Mouse (Mus musculus) E14TG2a.4 (cell line): ENCODE data around the gene Olfr1042.
"Not testable (repeated sequence)": the region's sequence is repeated elsewhere in the genome, so short reads cannot be mapped to it uniquely, and the experiment has no call there.

Experiments
- H3K27me3 ChIP-seq: 2 replicates; pipeline ENCODE4 v1.6.1; 2014; ENCODE audit warnings: low read length, control low read depth; ENCODE audit not compliant: insufficient read depth
- H3K36me3 ChIP-seq: 2 replicates; pipeline ENCODE4 v1.6.1; 2014; ENCODE audit warnings: low read length, control low read depth; ENCODE audit not compliant: insufficient read depth
- H3K4me1 ChIP-seq: replicated peaks from 2 replicates; pipeline ENCODE4 v1.6.1; 2014; ENCODE audit warnings: low read depth, low read length, control low read depth
- H3K4me3 ChIP-seq: replicated peaks from 2 replicates; pipeline ENCODE4 v1.5.1; 2014; ENCODE audit warnings: mild to moderate bottlenecking, low read length
- H3K9me3 ChIP-seq: 2 replicates; pipeline ENCODE4 v1.6.1; 2014; ENCODE audit warnings: low read length, control low read depth
- CTCF ChIP-seq: conservative IDR thresholded peaks from 2 replicates; pipeline ENCODE4 v1.5.1; 2014; ENCODE audit warnings: low read length
- NANOG ChIP-seq: IDR thresholded peaks from 2 replicates; pipeline ENCODE4 v1.6.1; 2014; ENCODE audit warnings: borderline replicate concordance, low read length, mixed read lengths
- POU5F1 ChIP-seq: IDR thresholded peaks from 2 replicates; pipeline ENCODE4 v1.6.1; 2014; ENCODE audit warnings: low read length, borderline replicate concordance

Gene Olfr1042

GRCm38 (mm10) chr2:86161738-86162137, at the start of gene Olfr1042:
Gene Olfr1042 (minus strand): TSS chr2:86161838.
- Histone ChIP-seq H3K4me1 (no peaks in the 10 kb centered on the region), H3K27me3 (no peaks in the 10 kb centered on the region), H3K4me3 (no peak within 1 kb of the TSS), H3K9me3 (no peaks in the 10 kb centered on the region), H3K36me3 (no peaks in the 10 kb centered on the region)
- TF ChIP-seq NANOG (no peak), CTCF (no peak), POU5F1 (no peak)

DNA sequence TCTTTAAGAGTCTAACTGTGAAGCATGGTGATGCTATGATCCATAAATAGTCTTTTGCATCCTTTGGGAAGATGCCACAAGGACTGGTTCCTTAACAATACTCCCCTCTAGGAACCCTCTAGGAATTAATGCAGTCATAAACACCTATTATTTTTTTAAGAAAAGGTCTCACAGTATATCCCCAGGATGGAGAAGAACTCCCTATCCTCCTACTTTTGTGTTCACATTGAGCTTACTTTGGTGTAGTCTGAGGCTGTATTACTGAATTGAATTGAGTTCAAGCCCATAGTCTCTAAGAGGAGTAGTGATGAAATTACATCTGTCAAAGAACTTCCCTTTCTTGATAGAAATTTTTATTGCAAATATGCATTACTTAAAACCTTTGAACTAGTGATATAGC, 41.3 kb upstream of the Olfr1042 start, which contains the start of gene Olfr1045:
TSS of gene Olfr1045 (minus strand) at position 101 of the 400 bp plus-strand sequence.
- Histone ChIP-seq H3K27me3 (no peaks in the 10 kb centered on the region), H3K4me3 (no peak within 1 kb of the TSS), H3K9me3 (no peaks in the 10 kb centered on the region), H3K36me3 (no peaks in the 10 kb centered on the region), H3K4me1 (no peaks in the 10 kb centered on the region)
- TF ChIP-seq NANOG (no peak), POU5F1 (no peak), CTCF (no peak)

DNA sequence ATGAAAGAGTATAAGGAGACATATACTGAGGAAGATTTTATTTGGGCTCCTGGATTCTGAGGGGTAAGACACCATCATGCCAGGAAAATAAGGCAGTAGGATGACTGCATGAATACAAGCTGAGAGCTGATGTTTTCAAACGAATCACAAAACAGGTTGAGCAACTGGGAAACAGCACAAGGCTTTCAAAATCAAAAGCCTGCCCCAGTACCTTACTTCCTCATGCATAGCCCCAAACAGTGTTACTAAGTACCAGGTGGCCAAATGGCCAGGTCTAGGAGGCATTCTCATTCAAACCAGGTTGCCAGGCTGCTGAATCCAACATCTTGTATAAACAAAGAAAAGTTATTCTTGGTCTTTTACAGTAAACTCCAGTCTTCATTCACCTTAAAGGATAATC, 34.2 kb upstream of the Olfr1042 start:
- TF ChIP-seq POU5F1 = no peak
- H3K4me3 ChIP-seq = no peak overlapping the region

DNA sequence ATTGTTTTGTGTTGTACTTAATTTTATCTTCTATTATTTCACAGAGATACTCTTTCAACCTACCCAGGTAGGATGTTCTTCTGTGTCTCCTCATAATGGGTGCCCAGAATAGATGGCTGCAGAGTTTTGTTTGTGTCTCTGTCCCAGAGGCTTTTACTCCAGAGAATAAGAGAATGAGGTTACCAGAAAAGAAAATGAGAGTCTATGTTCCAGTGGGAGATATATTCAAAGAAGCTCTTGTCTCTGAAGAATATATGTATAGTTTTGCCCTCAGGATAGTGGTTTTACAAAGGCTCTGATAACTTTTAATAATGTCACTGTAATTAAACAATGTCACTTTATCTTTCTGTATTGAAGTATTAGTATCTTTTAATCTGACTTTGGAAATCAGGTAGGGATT, 23.9 kb upstream of the Olfr1042 start, which contains the start of gene Olfr52:
TSS of gene Olfr52 (minus strand) at position 101 of the 400 bp plus-strand sequence.
- no peak within 1 kb of the TSS for H3K4me3 ChIP-seq
- H3K36me3 ChIP-seq = no peaks in the 10 kb centered on the region
- H3K9me3 ChIP-seq = no peaks in the 10 kb centered on the region
- H3K27me3 ChIP-seq = no peaks in the 10 kb centered on the region
- H3K4me1 ChIP-seq = peaks cover 6% of the 10 kb centered on the region; the same call in 1 of the 2 replicates
- TF ChIP-seq CTCF = no peak
- no peak for TF ChIP-seq POU5F1
- no peak for TF ChIP-seq NANOG

More for the DNA sequence above, 34.2 kb upstream of the Olfr1042 start:
- Histone ChIP-seq H3K9me3 (peaks cover 5% of the 10 kb centered on the region), H3K36me3 (no peaks in the 10 kb centered on the region), H3K27me3 (no peaks in the 10 kb centered on the region), H3K4me1 (no peaks in the 10 kb centered on the region)

DNA sequence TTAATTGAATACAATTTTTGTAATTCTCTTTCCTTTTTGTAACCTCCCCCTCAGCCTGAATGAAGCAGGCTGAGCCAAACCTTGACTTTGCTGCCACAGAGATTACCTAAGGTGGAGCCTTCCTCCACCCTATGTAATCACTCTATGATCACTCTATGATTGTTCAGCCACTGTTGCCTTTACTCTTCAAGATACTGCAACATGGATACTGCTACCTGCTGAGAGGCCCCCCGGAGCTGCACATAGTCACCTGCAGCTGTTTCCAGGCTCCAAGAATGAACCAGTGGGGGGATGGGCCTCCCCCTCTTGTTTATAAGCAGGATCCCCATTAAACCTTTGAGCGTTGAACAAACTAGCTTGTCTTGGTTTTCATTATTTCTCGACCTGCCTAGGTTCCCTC, 18.3 kb upstream of the Olfr1042 start:
- H3K27me3 ChIP-seq = no peaks in the 10 kb centered on the region
- H3K4me3 ChIP-seq = no peak overlapping the region
- peaks cover 20% of the 10 kb centered on the region for H3K4me1 ChIP-seq
- H3K36me3 ChIP-seq = no peaks in the 10 kb centered on the region
- TF ChIP-seq POU5F1 (no peak), NANOG (peak; percentile 74), CTCF (no peak)
- H3K9me3 ChIP-seq = no peaks in the 10 kb centered on the region

GRCm38 (mm10) chr2:86177720-86178119, 16.1 kb upstream of the Olfr1042 start, which contains the start of gene Olfr1044:
Gene Olfr1044 (minus strand): TSS chr2:86177820.
- no peak within 1 kb of the TSS for H3K4me3 ChIP-seq
- TF ChIP-seq POU5F1 (no peak), CTCF (no peak), NANOG (no peak)
- H3K4me1 ChIP-seq = peaks cover 15% of the 10 kb centered on the region
- no peaks in the 10 kb centered on the region for H3K36me3 ChIP-seq
- no peaks in the 10 kb centered on the region for H3K9me3 ChIP-seq
- no peaks in the 10 kb centered on the region for H3K27me3 ChIP-seq

DNA sequence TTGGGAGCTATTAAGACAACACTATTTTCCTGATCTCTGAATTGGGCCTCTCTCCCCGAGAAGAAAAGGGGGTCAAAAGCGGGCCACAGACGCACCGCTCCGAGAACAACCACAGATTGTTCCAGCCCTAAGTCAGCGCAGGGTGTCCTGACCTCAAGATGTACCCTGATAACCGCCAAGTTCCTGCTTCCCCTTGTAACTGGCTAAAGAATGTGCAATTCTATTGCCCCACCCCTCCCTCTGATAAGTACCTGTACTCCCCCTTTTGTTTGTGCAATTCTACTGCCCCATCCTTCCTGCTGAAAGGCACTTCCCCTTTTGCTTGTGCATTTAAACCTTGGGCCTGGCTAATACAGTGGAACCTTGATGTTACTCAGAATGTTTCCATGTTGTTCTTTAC, 13.8 kb upstream of the Olfr1042 start:
- H3K9me3 ChIP-seq, H3K36me3 ChIP-seq, H3K4me3 ChIP-seq, H3K27me3 ChIP-seq: not testable (repeated sequence)
- H3K4me1 ChIP-seq = peaks cover 15% of the 10 kb centered on the region
- 0 out of 2 replicates have a peak, but pooled peaks have one; percentile 16 for TF ChIP-seq NANOG

- H3K27me3 ChIP-seq = no peaks in the 10 kb centered on the region
- H3K4me1 ChIP-seq = no peaks in the 10 kb centered on the region
- no peak for TF ChIP-seq CTCF
- TF ChIP-seq NANOG = no peak
- no peak for TF ChIP-seq POU5F1
- no peaks in the 10 kb centered on the region for H3K9me3 ChIP-seq
- H3K4me3 ChIP-seq = no peak within 1 kb of the TSS
- H3K36me3 ChIP-seq = no peaks in the 10 kb centered on the region
Measured at GRCm38 (mm10) chr2:86167422-86167821, 5.8 kb upstream of the Olfr1042 start, which contains the start of gene Olfr1043. Gene Olfr1043 (minus strand): TSS chr2:86167522.

GRCm38 (mm10) chr2:86146632-86147031, 15.0 kb downstream of the Olfr1042 start, which contains the start of gene Olfr1040:
Gene Olfr1040 (minus strand): TSS chr2:86146732.
- H3K27me3 ChIP-seq = no peaks in the 10 kb centered on the region
- no peak for TF ChIP-seq NANOG
- TF ChIP-seq POU5F1 = no peak
- TF ChIP-seq CTCF = no peak
- 0 out of 2 replicates have a peak, but pooled peaks cover 2% of the 10 kb centered on the region for H3K9me3 ChIP-seq
- H3K36me3 ChIP-seq = no peaks in the 10 kb centered on the region
- no peak within 1 kb of the TSS for H3K4me3 ChIP-seq
- no peaks in the 10 kb centered on the region for H3K4me1 ChIP-seq

GRCm38 (mm10) chr2:86135828-86136227, 25.8 kb downstream of the Olfr1042 start, which contains the start of gene Olfr1039:
Gene Olfr1039 (minus strand): TSS chr2:86135928.
- Histone ChIP-seq H3K4me1 (no peaks in the 10 kb centered on the region), H3K4me3 (no peak within 1 kb of the TSS), H3K27me3 (no peaks in the 10 kb centered on the region), H3K9me3 (no peaks in the 10 kb centered on the region), H3K36me3 (no peaks in the 10 kb centered on the region)
- TF ChIP-seq CTCF = no peak
- TF ChIP-seq NANOG = no peak
- no peak for TF ChIP-seq POU5F1
